Mouse (Mus musculus): Measurements from ENCODE around the gene Chrdl2. TPM values are rescaled to one million over a fixed set of nuclear protein-coding genes. Genes with fewer than 3 reads are reported as not detected.

Gene Chrdl2
- polyA plus RNA-seq, 1 experiment, result not detected

DNA sequence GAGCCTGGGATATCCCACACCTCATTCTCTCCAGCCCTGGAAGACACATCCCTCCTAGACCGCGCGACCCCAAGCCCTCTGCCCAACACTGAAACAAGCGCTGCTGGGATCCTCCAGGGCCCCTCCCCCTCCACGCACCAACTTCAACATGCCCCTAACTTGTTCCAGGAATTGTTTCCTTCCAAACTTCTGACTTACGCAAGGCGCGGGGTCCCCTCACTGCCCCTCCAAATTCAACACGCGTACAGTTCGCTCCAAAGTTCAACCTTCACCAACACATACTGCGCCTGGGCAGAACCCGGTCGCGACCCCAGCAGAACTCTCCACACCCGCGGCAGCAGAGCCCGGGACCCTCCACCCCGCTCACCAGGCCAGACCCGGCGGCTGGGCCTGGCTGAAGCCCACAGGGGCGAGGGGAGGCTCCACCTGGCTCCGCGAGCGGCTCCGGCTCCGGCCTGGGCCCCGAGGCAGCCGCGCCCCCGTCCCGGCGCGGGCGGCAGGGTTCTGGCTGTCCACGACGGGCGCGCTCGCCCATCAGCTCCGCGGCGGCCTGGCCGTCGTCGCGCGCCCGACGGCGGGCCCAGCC, 26.3 kb upstream of the Chrdl2 start:
- peak overlapping the region; percentile 73 for H3K4me3 ChIP-seq (replicated peaks; ENCODE audit: control insufficient read depth, low read depth, low read length)
- TF ChIP-seq CTCF (IDR thresholded peaks at IDR 0.05; ENCODE audit: control insufficient read depth, insufficient read depth, low read length) (no peak), POLR2A (IDR thresholded peaks at IDR 0.05; ENCODE audit: borderline replicate concordance, control insufficient read depth, low read depth, low read length) (no peak)
- WGBS, result under 1% methylated on average over 51 of the region's 51 CpGs
- peak overlapping the region; percentile 96 for H3K27ac ChIP-seq (ENCODE audit: control insufficient read depth, insufficient read depth, low read depth, low read length, poor library complexity)
- H3K4me1 ChIP-seq (ENCODE audit: control insufficient read depth, insufficient read depth, low read length), result peaks cover 5% of the 10 kb centered on the region; the same call in 1 of the 2 replicates

DNA sequence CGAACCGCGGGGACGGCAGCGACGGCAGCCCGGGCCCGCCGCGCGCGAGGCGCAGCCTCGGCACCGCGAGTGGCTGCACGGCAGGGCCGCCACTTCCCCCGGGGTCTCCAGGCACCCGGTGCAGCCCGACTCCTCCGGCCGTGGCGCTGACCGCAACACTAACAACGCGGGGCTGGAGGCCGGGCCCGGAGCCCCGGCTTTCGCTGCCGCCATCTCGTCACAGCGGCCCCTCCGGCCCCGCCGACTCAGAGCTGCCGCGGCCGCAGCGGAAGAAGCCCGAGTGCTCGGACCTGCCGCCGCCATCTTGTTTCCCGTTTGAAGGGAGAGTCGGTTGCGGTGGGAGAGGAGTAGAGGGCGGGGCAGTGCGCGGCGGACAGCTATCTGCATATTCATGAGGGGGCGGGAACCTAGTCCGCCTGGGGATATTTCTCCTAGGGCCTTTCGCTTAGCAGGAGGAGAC, 25.8 kb upstream of the Chrdl2 start, which contains the start of gene Rnf169:
Gene Rnf169, minus strand, starts transcription at position 317 of the 460 bp plus-strand sequence.
- Histone ChIP-seq H3K27ac (ENCODE audit: control insufficient read depth, insufficient read depth, low read depth, low read length, poor library complexity) (peak within 1 kb of the TSS; percentile 96), H3K4me3 (replicated peaks; ENCODE audit: control insufficient read depth, low read depth, low read length) (peak within 1 kb of the TSS; percentile 73), H3K4me1 (ENCODE audit: control insufficient read depth, insufficient read depth, low read length) (peaks cover 7% of the 10 kb centered on the region; the same call in 1 of the 2 replicates)
- WGBS, result under 1% methylated on average over 55 of the region's 55 CpGs
- TF ChIP-seq CTCF (IDR thresholded peaks at IDR 0.05; ENCODE audit: control insufficient read depth, insufficient read depth, low read length) (no peak), POLR2A (IDR thresholded peaks at IDR 0.05; ENCODE audit: borderline replicate concordance, control insufficient read depth, low read depth, low read length) (peak; percentile 95)

DNA sequence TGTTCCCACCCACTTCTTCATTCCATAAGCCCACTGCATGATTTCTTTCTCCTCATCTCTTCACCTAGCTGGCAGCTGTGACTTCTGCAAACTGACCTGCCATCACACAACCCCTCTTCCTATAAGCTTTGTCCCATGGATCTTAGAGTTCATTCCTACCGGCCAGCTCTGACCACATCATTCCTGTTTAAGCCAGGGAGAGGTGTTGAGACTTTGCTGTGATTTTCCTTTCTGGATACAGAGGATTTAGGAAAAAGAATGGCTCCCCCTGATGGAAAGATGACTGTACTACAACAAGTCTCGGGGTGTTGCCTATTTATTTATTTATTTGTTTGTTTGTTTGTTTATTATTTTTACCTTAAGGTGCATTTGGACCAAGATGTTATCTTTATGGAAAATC, 24.7 kb upstream of the Chrdl2 start:
- no peak for TF ChIP-seq CTCF (IDR thresholded peaks at IDR 0.05; ENCODE audit: control insufficient read depth, insufficient read depth, low read length)
- 53% methylated on average over 2 of the region's 2 CpGs for WGBS

DNA sequence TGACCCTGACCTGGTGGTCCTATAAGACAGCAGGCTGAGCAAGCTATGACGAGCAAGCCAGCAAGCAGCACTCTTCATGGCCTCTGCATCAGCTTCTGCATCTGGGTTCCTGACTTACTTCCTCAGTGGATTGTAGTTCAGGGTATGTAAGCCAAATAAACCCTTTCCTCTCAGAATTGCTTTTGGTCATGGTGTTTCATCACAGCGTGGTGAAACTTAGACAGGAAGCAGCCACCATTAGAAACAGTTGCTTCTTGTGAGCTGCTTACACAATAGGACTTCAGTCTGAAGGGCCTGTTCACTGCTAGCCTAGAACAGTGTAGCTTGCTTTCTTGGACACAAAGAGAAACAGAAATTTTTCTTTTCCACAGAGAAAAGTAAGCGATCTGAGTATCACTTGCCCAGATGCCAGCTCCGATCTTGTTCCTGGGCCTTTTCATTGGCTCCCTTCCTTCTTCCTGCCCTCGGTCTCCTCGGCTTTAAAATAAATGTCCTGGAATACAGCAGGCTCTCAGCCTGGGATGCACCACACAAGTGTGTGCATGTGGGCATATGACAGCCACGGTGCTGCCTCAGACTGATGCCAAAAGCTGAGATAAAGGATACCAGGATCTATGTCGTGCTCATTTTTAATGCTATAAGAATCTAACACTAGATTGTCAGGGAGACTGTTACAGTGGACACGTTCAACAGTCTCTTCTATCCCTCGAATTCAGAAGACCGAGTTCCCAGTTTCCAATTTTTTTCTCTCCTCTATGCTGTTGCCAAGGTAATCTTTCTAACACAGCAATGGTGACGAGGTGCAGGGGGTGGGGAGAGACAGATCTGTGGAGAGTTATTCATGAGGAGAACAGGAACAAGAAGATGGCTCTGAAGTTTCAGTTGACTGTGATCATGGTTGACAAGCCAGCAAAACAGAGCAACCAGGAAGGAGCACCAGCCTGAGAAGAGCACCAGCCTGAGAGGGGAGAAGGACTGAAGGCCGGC, 23.4 kb upstream of the Chrdl2 start:
- Histone ChIP-seq H3K4me1 (ENCODE audit: control insufficient read depth, insufficient read depth, low read length) (peaks cover 7% of the 10 kb centered on the region; the same call in 1 of the 2 replicates), H3K4me3 (replicated peaks; ENCODE audit: control insufficient read depth, low read depth, low read length) (no peak overlapping the region), H3K27ac (ENCODE audit: control insufficient read depth, insufficient read depth, low read depth, low read length, poor library complexity) (peak overlapping the region; percentile 39; the same call in 1 of the 2 replicates)
- TF ChIP-seq POLR2A (IDR thresholded peaks at IDR 0.05; ENCODE audit: borderline replicate concordance, control insufficient read depth, low read depth, low read length) (no peak), CTCF (IDR thresholded peaks at IDR 0.05; ENCODE audit: control insufficient read depth, insufficient read depth, low read length) (no peak)
- 71% methylated on average over 13 of the region's 13 CpGs for WGBS

More for the DNA sequence above, 24.7 kb upstream of the Chrdl2 start:
- Histone ChIP-seq H3K4me3 (replicated peaks; ENCODE audit: control insufficient read depth, low read depth, low read length) (no peak overlapping the region), H3K27ac (ENCODE audit: control insufficient read depth, insufficient read depth, low read depth, low read length, poor library complexity) (no peak overlapping the region), H3K4me1 (ENCODE audit: control insufficient read depth, insufficient read depth, low read length) (peaks cover 7% of the 10 kb centered on the region; the same call in 1 of the 2 replicates)

DNA sequence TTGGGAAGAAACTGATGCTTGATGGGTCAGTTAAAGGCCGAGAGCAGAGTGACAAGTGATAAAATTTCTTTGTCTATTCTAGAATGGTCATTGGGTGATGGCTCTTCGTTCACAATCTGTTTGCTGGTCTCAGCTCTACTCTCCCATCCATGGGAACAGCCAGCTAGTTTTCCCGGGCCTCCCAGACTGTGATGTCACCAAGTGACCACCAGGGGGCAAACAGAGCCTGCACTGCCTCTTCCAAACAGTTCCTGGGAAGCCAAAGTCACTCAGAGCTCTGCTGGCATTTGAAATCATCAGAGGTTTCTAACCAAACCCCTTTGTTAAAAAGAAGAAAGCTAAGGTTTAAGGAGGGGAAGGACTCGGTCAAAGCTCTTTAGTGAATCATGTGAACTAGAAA, 17.2 kb upstream of the Chrdl2 start:
- Histone ChIP-seq H3K4me3 (replicated peaks; ENCODE audit: control insufficient read depth, low read depth, low read length) (no peak overlapping the region), H3K4me1 (ENCODE audit: control insufficient read depth, insufficient read depth, low read length) (peaks cover 6% of the 10 kb centered on the region; the same call in 1 of the 2 replicates), H3K27ac (ENCODE audit: control insufficient read depth, insufficient read depth, low read depth, low read length, poor library complexity) (no peak overlapping the region)
- 18% methylated on average over 4 of the region's 4 CpGs for WGBS
- TF ChIP-seq CTCF (IDR thresholded peaks at IDR 0.05; ENCODE audit: control insufficient read depth, insufficient read depth, low read length) (peak; percentile 80), POLR2A (IDR thresholded peaks at IDR 0.05; ENCODE audit: borderline replicate concordance, control insufficient read depth, low read depth, low read length) (no peak)

DNA sequence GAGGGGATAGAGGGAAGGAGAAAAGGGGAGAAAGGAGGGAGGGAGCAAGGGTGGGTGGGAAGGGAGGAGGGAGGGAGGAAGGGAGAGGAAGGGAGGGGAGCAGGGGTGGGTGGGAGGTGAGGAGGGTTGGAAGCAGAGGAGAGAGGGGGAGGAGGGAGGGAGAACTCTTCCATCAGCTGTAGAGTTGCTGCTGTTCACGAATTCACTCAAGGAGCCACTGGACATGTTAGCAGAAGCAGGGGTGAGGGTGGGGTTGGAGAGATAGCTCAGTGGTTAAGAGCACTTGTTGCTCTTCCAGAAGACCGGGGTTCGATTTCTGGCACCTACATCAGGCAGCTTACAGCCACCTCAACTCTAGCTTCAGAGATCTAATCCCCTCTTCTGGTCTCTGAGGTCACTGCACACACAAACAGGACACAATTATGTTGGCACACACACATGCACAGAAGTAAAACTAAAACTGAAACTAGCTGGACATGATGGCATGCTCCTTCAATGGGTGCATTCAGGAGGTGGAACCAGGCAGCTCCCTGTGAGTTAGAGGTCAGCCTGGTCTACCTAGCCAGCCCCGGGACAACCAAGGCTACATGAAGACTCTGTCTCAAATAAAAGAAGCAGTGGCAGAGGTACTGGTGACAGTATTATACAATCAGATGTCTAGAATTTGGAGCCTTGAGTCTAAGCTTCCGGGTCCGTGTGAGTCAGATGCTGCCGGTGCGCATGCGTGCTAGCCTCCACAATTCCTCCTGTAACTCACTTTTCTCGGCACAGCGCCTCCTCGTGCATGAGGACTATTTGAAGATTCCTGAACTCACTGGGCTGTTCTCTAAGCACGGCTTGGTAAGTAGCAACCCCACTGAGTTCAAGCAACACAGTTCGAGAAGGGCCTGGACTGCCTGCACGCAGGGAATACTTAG, 15.9 kb upstream of the Chrdl2 start:
- Histone ChIP-seq H3K4me3 (replicated peaks; ENCODE audit: control insufficient read depth, low read depth, low read length) (no peak overlapping the region), H3K4me1 (ENCODE audit: control insufficient read depth, insufficient read depth, low read length) (peaks cover under 1% of the 10 kb centered on the region; the same call in 1 of the 2 replicates), H3K27ac (ENCODE audit: control insufficient read depth, insufficient read depth, low read depth, low read length, poor library complexity) (no peak overlapping the region)
- 79% methylated on average over 15 of the region's 15 CpGs for WGBS
- TF ChIP-seq CTCF (IDR thresholded peaks at IDR 0.05; ENCODE audit: control insufficient read depth, insufficient read depth, low read length) (no peak), POLR2A (IDR thresholded peaks at IDR 0.05; ENCODE audit: borderline replicate concordance, control insufficient read depth, low read depth, low read length) (no peak)

DNA sequence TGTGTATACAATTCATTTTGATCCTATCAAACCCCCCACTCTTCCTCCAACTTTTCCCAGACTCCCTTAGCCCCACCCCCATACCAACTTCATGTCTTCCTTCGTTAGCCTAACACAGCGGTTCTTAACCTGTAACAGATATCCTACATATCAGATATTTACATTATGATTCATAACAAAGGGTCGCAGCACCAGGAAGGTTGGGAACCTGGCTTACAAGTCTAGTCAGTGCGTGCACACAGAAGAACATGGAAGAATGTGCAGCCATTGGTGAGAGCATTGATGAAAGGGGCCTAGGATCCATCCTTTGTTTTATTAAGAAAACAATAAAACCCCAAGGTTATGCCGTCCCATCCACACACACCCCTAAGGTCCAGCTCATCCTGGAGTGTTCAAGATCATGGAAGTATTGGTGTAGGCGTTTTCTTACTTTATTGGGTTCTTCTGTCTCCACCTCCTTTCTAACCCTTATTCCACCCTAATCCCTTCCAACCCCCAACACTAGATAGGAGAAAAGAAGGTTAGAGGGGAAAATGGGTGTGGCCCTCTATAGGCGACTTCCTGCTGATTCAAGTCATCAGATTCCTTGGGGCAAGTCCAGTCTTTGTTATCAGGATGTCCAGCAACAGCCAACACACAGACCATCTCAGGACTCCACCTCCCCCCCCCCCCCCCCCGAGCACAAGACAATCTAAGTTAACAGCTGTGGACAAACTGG, 14.8 kb upstream of the Chrdl2 start:
- Histone ChIP-seq H3K27ac (ENCODE audit: control insufficient read depth, insufficient read depth, low read depth, low read length, poor library complexity) (no peak overlapping the region), H3K4me3 (replicated peaks; ENCODE audit: control insufficient read depth, low read depth, low read length) (no peak overlapping the region), H3K4me1 (ENCODE audit: control insufficient read depth, insufficient read depth, low read length) (no peaks in the 10 kb centered on the region; the same call in 1 of the 2 replicates)
- TF ChIP-seq POLR2A (IDR thresholded peaks at IDR 0.05; ENCODE audit: borderline replicate concordance, control insufficient read depth, low read depth, low read length) (no peak), CTCF (IDR thresholded peaks at IDR 0.05; ENCODE audit: control insufficient read depth, insufficient read depth, low read length) (no peak)
- 78% methylated on average over 8 of the region's 8 CpGs for WGBS
